Mouse (Mus musculus): ENCODE results near the gene Bcl11a.

DNA sequence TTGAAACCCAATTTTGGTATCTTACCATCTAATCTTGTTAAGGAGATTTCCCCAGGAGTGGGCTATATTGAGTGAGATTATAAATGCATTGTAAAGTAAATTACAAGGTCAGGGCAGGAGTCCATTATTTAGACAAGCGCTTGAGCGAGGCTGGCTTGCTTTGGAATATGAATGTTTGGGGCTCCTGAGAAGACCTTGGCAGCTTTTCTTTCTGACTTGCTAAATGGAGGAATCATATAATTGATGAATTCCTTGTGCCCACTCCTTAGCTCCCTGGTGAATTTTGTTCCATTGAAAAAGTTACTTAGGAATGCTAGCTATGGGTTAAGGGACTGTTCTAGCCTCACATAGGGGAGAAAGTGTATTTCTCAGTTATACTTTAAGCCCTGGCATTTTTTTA is 83.6 kb downstream of the Bcl11a start:
- no peak for TF ChIP-seq CTCF (IDR thresholded peaks at IDR 0.05; ENCODE audit: control insufficient read depth, insufficient read depth, insufficient replicate concordance, low read depth, low read length)
- no peak for TF ChIP-seq POLR2A (IDR thresholded peaks at IDR 0.05; ENCODE audit: control insufficient read depth, low read depth, low read length)
